Mouse (Mus musculus): ENCODE data around the gene Gm21775. TPM values are rescaled to one million over a fixed set of nuclear protein-coding genes. Genes with fewer than 3 reads are reported as not detected.
"Not testable (repeated sequence)": the region's sequence is repeated elsewhere in the genome, so short reads cannot be mapped to it uniquely, and the experiment has no call there.

Gm21775 gene
- total RNA-seq (2021): not detected
- long read RNA-seq, experiment 1: 0 reads
- long read RNA-seq, experiment 2: 0 reads

DNA sequence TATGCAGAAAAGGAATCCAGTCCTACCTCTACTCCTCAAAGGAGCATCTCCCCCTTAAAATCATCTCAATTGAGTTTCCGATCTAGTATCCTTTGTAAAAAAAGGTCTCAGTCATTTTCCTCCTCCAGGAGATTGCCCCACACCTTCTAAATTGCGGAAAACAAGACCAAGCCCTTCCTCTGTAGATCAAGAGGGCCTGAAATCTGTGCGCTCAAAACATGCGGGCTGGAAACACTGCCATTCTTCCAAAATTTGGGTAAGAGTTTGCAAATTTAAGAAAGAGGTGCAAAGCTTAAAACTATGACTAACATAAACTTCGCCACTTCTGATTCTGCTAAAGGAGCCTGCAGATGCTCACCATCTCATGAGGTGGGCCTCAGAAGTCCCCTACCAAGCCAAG, at the start of gene Gm21775:
Gm21775 (plus strand) TSS at position 301 of the 400 bp plus-strand sequence.
- DNase-seq (ENCODE audit: low spot score in 2 of 2): not testable (repeated sequence)

DNA sequence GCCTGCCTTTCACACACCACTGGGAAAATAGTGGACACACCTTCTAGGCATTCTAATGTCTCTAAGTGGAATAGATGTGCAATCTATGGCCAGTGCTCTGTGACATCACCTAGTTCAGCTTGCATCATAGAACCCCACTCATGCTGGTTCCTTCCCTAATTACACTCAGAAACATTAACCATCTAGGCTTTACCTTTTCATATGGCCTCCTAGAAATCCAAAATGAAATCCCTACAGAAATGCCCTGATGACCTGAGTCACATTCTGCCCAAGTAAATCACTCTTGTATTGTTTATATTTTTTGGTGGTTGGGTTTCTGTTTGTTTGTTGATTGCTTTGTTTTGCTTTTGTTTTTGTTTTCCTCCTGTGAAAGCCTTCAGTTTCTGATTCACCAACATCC, 17.3 kb upstream of the Gm21775 start, which contains the start of gene Gm20737:
Gm20737 (minus strand) TSS at position 101 of the 400 bp plus-strand sequence.
- DNase-seq (ENCODE audit: low spot score in 2 of 2): not testable (repeated sequence)

Other genes starting within 250 kb of the Gm21775 start
- not detected for gene Gm20834, start 228.9 kb upstream of the Gm21775 start, total RNA-seq (2021)
- not detected for gene Gm28510, start 140.7 kb upstream of the Gm21775 start, total RNA-seq (2021)
- gene Gm20737, start 17.4 kb upstream of the Gm21775 start, total RNA-seq (2021): not detected
- not detected for gene Gm21900, start 62.9 kb downstream of the Gm21775 start, total RNA-seq (2021)
- gene Gm20777, start 199.0 kb downstream of the Gm21775 start, total RNA-seq (2021): not detected

Data from adrenal gland, postnatal 4 days (tissue).